Mouse (Mus musculus) heart, embryonic 15.5 days (tissue): ENCODE results near the gene Atf5. TPM values are rescaled to one million over a fixed set of nuclear protein-coding genes. Genes with fewer than 3 reads are reported as not detected.

Source experiments
- ATAC-seq: fragments of 200-750 bp; cut with Nextera tagmentation; replicated peaks from 2 replicates; pipeline ENCODE4 v1.8.0; 2017; ENCODE audit warnings: low read depth, moderate TSS enrichment; ENCODE audit not compliant: insufficient number of reproducible peaks, insufficient read depth, low FRiP score
- H3K27ac ChIP-seq: fragments of 300-500 bp; sonication (generic); 2 replicates; pipeline ENCODE4 v1.5.1; 2015; ENCODE audit warnings: mild to moderate bottlenecking, inconsistent platforms
- H3K27me3 ChIP-seq: fragments of 300-500 bp; sonication (generic); 2 replicates; pipeline ENCODE4 v1.6.1; 2015; ENCODE audit warnings: inconsistent platforms
- H3K36me3 ChIP-seq: fragments of 300-500 bp; sonication (generic); 2 replicates; pipeline ENCODE4 v1.6.1; 2015; ENCODE audit warnings: mild to moderate bottlenecking, inconsistent platforms
- H3K4me1 ChIP-seq: fragments of 300-500 bp; sonication (generic); replicated peaks from 2 replicates; pipeline ENCODE4 v1.6.1; 2015; ENCODE audit warnings: inconsistent platforms
- H3K4me2 ChIP-seq: fragments of 300-500 bp; sonication (generic); 2 replicates; pipeline ENCODE4 v1.6.1; 2015; ENCODE audit warnings: inconsistent platforms, mild to moderate bottlenecking, moderate library complexity
- H3K4me3 ChIP-seq: fragments of 300-500 bp; sonication (generic); 2 replicates; pipeline ENCODE4 v1.5.1; 2015; ENCODE audit warnings: mild to moderate bottlenecking, inconsistent platforms
- H3K9ac ChIP-seq: fragments of 300-500 bp; sonication (generic); 2 replicates; pipeline ENCODE4 v1.6.1; 2015; ENCODE audit warnings: mild to moderate bottlenecking, inconsistent platforms
- H3K9me3 ChIP-seq: fragments of 300-500 bp; sonication (generic); replicated peaks from 2 replicates; pipeline ENCODE4 v1.6.1; 2016; ENCODE audit warnings: inconsistent platforms
- WGBS: fragments of 180-500 bp; shearing (Covaris S2); methylation state at CpG from one replicate; pipeline ENCODE4 v1.1.7; 2015; ENCODE audit warnings: mixed read lengths; 5-methylcytosine and 5-hydroxymethylcytosine counted together
- polyA plus RNA-seq: library from polyadenylated mRNA; unstranded; fragments of >200 nt; fragmentation: Nextera tagmentation; extraction: Ambion mirVana; gene quantifications from 2 replicates; pipeline ENCODE4 v1.2.1, GENCODE M21; 2015

The Atf5 gene
- polyA plus RNA-seq, 1 experiment from 2014 or later, result 2.5 TPM

GRCm38 (mm10) chr7:44849416-44850111 is 33.1 kb upstream of the Atf5 start:
- Histone ChIP-seq H3K4me3 (peak overlapping the region; percentile 87), H3K4me2 (peak overlapping the region; percentile 76), H3K36me3 (peaks cover 30% of the 10 kb centered on the region), H3K4me1 (peaks cover 46% of the 10 kb centered on the region), H3K27ac (peak overlapping the region; percentile 97), H3K9me3 (no peaks in the 10 kb centered on the region), H3K9ac (peak overlapping the region; percentile 78), H3K27me3 (no peaks in the 10 kb centered on the region)
- under 1% methylated on average over 41 of the region's 41 CpGs for WGBS
- ATAC-seq, result peak; percentile 72

DNA sequence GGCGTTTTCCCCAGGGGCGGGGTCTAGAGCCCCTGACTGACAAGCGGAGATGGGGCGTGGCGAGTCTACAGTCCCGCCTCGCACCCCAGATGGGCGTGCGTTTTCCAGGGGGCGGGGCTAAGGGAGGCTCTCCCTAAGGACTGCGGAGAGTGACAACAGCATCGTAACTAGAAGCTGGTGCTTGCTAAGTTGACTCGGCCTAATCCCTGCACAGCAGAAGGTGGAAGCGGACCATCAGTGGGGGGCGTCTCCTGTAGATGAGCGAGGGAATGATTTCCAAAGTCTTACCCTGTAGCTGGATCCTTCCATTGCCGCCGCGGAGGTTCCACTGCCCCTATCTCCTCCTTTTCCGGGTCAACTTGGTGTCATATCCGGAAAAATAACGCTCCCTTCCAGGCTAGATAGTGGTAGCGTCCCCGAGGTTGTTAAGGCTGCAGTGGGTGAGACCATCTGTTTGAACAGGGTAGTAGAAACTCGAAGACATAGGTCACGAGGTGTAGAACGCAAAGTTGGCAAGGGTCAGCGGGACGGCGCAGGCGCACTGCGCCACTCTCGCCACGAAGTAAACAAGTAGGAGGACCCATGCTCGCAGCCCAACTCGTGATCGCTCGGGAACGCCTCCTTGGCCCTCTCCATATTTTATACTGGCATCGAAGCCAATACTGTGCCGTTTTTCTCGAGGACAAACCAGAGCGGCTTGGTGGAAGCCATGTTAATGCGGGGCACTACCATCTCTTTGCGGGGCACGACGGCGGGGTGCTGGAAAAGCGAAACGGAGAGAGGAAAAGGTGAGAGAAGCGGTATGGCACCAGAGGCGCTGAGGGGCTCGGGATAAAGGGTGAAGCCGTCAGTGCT is 32.3 kb upstream of the Atf5 start, which contains the start of the genes Akt1s1 and Tbc1d17:
TSS of gene Akt1s1 (plus strand) at position 431 of the 855 bp plus-strand sequence.
TSS of gene Tbc1d17 (minus strand) at position 519 of the 855 bp plus-strand sequence.
- no peaks in the 10 kb centered on the region for H3K27me3 ChIP-seq
- peak within 1 kb of the TSS; percentile 78 for H3K9ac ChIP-seq
- H3K27ac ChIP-seq, result peak within 1 kb of the TSS; percentile 97
- H3K9me3 ChIP-seq, result no peaks in the 10 kb centered on the region
- H3K4me2 ChIP-seq, result peak within 1 kb of the TSS; percentile 76
- peaks cover 41% of the 10 kb centered on the region for H3K4me1 ChIP-seq
- under 1% methylated on average over 54 of the region's 54 CpGs for WGBS
- ATAC-seq, result peak; percentile 81
- H3K4me3 ChIP-seq, result peak within 1 kb of the TSS; percentile 87
- H3K36me3 ChIP-seq, result peaks cover 38% of the 10 kb centered on the region

GRCm38 (mm10) chr7:44847772-44848171 is 31.3 kb upstream of the Atf5 start:
- peak overlapping the region; percentile 87 for H3K4me3 ChIP-seq
- no peak for ATAC-seq
- H3K9me3 ChIP-seq, result no peaks in the 10 kb centered on the region
- 0 out of 2 replicates have a peak overlapping the region, but pooled peaks have one; percentile 97 for H3K27ac ChIP-seq
- no peaks in the 10 kb centered on the region for H3K27me3 ChIP-seq
- H3K4me2 ChIP-seq, result peak overlapping the region; percentile 76
- peaks cover 44% of the 10 kb centered on the region for H3K36me3 ChIP-seq
- peaks cover 32% of the 10 kb centered on the region for H3K4me1 ChIP-seq
- 78% methylated on average over 5 of the region's 5 CpGs for WGBS
- H3K9ac ChIP-seq, result peak overlapping the region; percentile 54

DNA sequence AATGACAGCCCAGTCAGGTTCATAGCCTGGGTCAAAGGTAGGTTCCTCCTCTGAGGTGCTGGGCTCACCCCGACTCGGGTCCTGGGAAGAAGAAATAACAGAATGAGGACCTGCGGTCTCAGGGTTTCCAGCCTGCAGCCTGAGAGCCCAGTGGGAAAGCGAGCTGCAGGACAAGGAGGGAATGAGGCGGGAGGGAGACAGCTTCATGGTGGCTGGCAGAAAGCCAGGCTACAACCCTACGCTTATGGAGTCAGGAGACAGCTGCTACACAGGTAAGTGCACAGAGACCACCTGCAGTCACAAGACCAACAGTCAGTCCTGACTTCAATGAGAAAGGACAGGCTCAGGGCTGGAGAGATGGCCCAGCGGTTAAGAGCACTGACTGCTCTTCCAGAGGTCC is 30.3 kb upstream of the Atf5 start:
- no peak overlapping the region for H3K27ac ChIP-seq
- H3K9me3 ChIP-seq, result no peaks in the 10 kb centered on the region
- peaks cover 27% of the 10 kb centered on the region for H3K4me1 ChIP-seq
- ATAC-seq, result no peak
- WGBS, result 88% methylated on average over 7 of the region's 7 CpGs
- H3K9ac ChIP-seq, result no peak overlapping the region
- H3K4me2 ChIP-seq, result no peak overlapping the region
- peaks cover 51% of the 10 kb centered on the region for H3K36me3 ChIP-seq
- H3K4me3 ChIP-seq, result no peak overlapping the region
- no peaks in the 10 kb centered on the region for H3K27me3 ChIP-seq

- WGBS, result 92% methylated on average over 10 of the region's 10 CpGs
- no peak overlapping the region for H3K4me2 ChIP-seq
- H3K27ac ChIP-seq, result no peak overlapping the region
- H3K4me1 ChIP-seq, result peaks cover 17% of the 10 kb centered on the region
- ATAC-seq, result no peak
- no peaks in the 10 kb centered on the region for H3K9me3 ChIP-seq
- H3K4me3 ChIP-seq, result no peak overlapping the region
- no peak overlapping the region for H3K9ac ChIP-seq
- peaks cover 9% of the 10 kb centered on the region for H3K27me3 ChIP-seq
- H3K36me3 ChIP-seq, result peaks cover 51% of the 10 kb centered on the region
These were observed 28.5 kb upstream of the Atf5 start for GRCm38 (mm10) chr7:44845006-44845405.

DNA sequence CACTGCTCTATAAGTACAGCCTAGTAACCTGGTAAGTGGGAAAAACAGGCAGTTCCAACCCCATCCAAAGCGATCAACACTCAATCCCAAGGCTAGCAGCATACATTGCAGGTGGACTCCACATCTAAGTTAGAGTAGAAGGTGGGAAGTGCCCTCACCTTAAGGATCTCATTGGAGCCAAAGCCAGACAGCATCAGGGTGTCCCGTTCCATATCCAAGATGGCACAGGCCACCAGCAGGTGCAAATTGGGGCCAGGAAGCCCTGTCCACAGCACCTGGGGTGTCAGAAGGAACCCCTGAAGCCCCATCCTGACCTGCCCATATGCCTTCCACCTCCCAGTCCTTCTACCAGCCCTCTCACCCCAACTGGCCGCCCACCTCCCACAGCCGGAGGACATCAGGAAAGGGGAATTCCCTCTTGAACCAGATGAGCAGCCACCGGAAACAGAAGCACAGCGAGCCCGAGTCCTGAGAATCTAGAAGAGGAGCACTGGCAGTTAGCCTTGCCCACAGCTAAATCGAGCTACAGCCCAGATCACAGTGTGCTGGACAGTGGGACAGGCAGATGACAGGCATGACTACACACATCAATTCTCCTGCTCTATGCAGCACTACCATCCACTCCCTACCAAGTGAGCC is 25.5 kb upstream of the Atf5 start:
- peaks cover 51% of the 10 kb centered on the region for H3K36me3 ChIP-seq
- 89% methylated on average over 8 of the region's 8 CpGs for WGBS
- peaks cover 17% of the 10 kb centered on the region for H3K27me3 ChIP-seq
- no peak overlapping the region for H3K9ac ChIP-seq
- ATAC-seq, result no peak
- no peaks in the 10 kb centered on the region for H3K9me3 ChIP-seq
- H3K4me2 ChIP-seq, result no peak overlapping the region
- no peak overlapping the region for H3K27ac ChIP-seq
- H3K4me3 ChIP-seq, result no peak overlapping the region
- peaks cover 15% of the 10 kb centered on the region for H3K4me1 ChIP-seq

DNA sequence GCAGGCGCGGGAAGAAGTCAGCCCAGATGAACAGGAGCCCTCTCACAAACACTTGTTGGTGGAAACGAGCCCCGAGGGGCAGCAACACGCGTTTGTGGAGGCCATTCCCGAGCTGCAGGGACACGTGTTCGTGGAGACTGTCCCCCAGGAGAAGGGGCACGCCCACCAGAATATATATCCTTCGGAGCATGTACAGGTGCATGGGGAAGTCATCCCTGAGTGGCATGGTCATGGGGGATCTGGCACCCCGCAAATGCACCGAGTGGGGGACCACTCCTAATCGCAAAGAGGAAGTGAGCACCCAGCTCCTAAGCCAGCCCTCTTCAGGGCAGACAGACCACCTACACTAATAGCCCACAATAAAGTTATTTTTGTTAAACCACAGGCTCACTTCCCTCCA is 24.0 kb upstream of the Atf5 start:
- Histone ChIP-seq H3K9ac (no peak overlapping the region), H3K4me1 (peaks cover 17% of the 10 kb centered on the region), H3K9me3 (no peaks in the 10 kb centered on the region), H3K27ac (no peak overlapping the region), H3K4me2 (peak overlapping the region; percentile 76), H3K27me3 (peaks cover 17% of the 10 kb centered on the region), H3K4me3 (peak overlapping the region; percentile 34; the same call in 1 of the 2 replicates), H3K36me3 (peaks cover 36% of the 10 kb centered on the region)
- ATAC-seq, result no peak
- WGBS, result 59% methylated on average over 14 of the region's 14 CpGs

GRCm38 (mm10) chr7:44839491-44840191 is 23.2 kb upstream of the Atf5 start:
- Histone ChIP-seq H3K36me3 (peaks cover 28% of the 10 kb centered on the region), H3K27me3 (peaks cover 17% of the 10 kb centered on the region), H3K4me1 (peaks cover 17% of the 10 kb centered on the region), H3K4me2 (peak overlapping the region; percentile 76), H3K9ac (peak overlapping the region; percentile 46), H3K4me3 (peak overlapping the region; percentile 34), H3K9me3 (no peaks in the 10 kb centered on the region), H3K27ac (no peak overlapping the region)
- 3% methylated on average over 58 of the region's 58 CpGs for WGBS
- peak; percentile 43 for ATAC-seq

DNA sequence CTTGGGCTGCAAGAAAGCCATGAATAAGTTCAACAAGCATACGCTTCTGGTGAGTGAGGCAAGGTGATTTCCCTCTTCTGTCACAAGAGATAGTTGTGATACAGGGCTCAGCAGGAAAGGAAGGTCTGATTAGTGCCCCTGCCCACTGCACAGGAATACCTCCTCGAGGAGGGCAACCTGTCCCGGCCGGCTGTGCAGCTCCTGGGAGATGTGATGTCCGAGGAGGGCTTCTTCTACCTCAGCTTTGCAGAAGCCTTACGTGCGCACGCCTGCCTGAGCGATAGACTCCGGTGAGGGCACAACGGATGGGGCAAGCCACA is 22.7 kb upstream of the Atf5 start:
- WGBS, result 36% methylated on average over 11 of the region's 11 CpGs
- H3K27ac ChIP-seq, result no peak overlapping the region
- H3K27me3 ChIP-seq, result peaks cover 17% of the 10 kb centered on the region
- no peaks in the 10 kb centered on the region for H3K9me3 ChIP-seq
- H3K4me1 ChIP-seq, result peaks cover 17% of the 10 kb centered on the region
- peak overlapping the region; percentile 46; the same call in 1 of the 2 replicates for H3K9ac ChIP-seq
- ATAC-seq, result no peak
- peak overlapping the region; percentile 76 for H3K4me2 ChIP-seq
- H3K4me3 ChIP-seq, result peak overlapping the region; percentile 34
- H3K36me3 ChIP-seq, result peaks cover 23% of the 10 kb centered on the region

GRCm38 (mm10) chr7:44838073-44838472 is 21.6 kb upstream of the Atf5 start:
- Histone ChIP-seq H3K4me2 (no peak overlapping the region), H3K36me3 (peaks cover 12% of the 10 kb centered on the region), H3K4me1 (peaks cover 18% of the 10 kb centered on the region), H3K9me3 (no peaks in the 10 kb centered on the region), H3K27ac (no peak overlapping the region), H3K9ac (no peak overlapping the region), H3K27me3 (peaks cover 17% of the 10 kb centered on the region), H3K4me3 (no peak overlapping the region)
- 80% methylated on average over 6 of the region's 6 CpGs for WGBS
- ATAC-seq, result no peak
